Mouse (Mus musculus) MN1 (cell line): Measurements from ENCODE around the gene Chst11.

Experiments used
- DNase-seq: peaks from one replicate; pipeline ENCODE4 v3.0.0-alpha.2; 2016; ENCODE audit warnings: low spot score

The Chst11 gene

GRCm38 (mm10) chr10:83140258-83140936 is 155.1 kb downstream of the Chst11 start:
- no peak for DNase-seq

- no peak for DNase-seq
These were observed 156.1 kb downstream of the Chst11 start for GRCm38 (mm10) chr10:83141434-83141833.

GRCm38 (mm10) chr10:83143049-83143448 is 157.8 kb downstream of the Chst11 start:
- DNase-seq: no peak

- no peak for DNase-seq
These were observed 160.5 kb downstream of the Chst11 start for GRCm38 (mm10) chr10:83145836-83146235.

GRCm38 (mm10) chr10:83149342-83150178 is 164.3 kb downstream of the Chst11 start:
- no peak for DNase-seq

- peak; percentile 55 for DNase-seq
These were observed 165.3 kb downstream of the Chst11 start for GRCm38 (mm10) chr10:83150587-83150986.

GRCm38 (mm10) chr10:83151362-83151761 is 166.1 kb downstream of the Chst11 start:
- peak; percentile 54 for DNase-seq

- DNase-seq: peak; percentile 59
These were observed 166.8 kb downstream of the Chst11 start for GRCm38 (mm10) chr10:83151896-83152685.

- DNase-seq: no peak
These were observed 167.4 kb downstream of the Chst11 start for GRCm38 (mm10) chr10:83152723-83153122.

- no peak for DNase-seq
These were observed 168.1 kb downstream of the Chst11 start for GRCm38 (mm10) chr10:83153374-83153773.

GRCm38 (mm10) chr10:83153887-83154286 is 168.6 kb downstream of the Chst11 start:
- no peak for DNase-seq

- no peak for DNase-seq
These were observed 172.0 kb downstream of the Chst11 start for GRCm38 (mm10) chr10:83157289-83157688.

- no peak for DNase-seq
These were observed 173.0 kb downstream of the Chst11 start for GRCm38 (mm10) chr10:83158322-83158721.

GRCm38 (mm10) chr10:83159229-83159628 is 173.9 kb downstream of the Chst11 start:
- no peak for DNase-seq

GRCm38 (mm10) chr10:83161656-83162365 is 176.5 kb downstream of the Chst11 start:
- DNase-seq: peak; percentile 86

GRCm38 (mm10) chr10:83163946-83164345 is 178.6 kb downstream of the Chst11 start:
- DNase-seq: peak; percentile 30

GRCm38 (mm10) chr10:83164901-83165435 is 179.7 kb downstream of the Chst11 start:
- DNase-seq: peak; percentile 64

GRCm38 (mm10) chr10:83165521-83166243 is 180.4 kb downstream of the Chst11 start:
- DNase-seq: no peak

- DNase-seq: no peak
These were observed 181.0 kb downstream of the Chst11 start for GRCm38 (mm10) chr10:83166272-83166671.

- DNase-seq: no peak
These were observed 182.2 kb downstream of the Chst11 start for GRCm38 (mm10) chr10:83167492-83167891.
